Mouse (Mus musculus): ENCODE measurements at regions not wholly inside any gene's neighbourhood (a gene's known extent, or its start where the extent isn't known, plus 50 kb on each side); places are given as distances from the start of the nearest gene placed in this dataset.
A peak's percentile ranks its signal among the peaks of the same experiment; 100 is the strongest.

DNA sequence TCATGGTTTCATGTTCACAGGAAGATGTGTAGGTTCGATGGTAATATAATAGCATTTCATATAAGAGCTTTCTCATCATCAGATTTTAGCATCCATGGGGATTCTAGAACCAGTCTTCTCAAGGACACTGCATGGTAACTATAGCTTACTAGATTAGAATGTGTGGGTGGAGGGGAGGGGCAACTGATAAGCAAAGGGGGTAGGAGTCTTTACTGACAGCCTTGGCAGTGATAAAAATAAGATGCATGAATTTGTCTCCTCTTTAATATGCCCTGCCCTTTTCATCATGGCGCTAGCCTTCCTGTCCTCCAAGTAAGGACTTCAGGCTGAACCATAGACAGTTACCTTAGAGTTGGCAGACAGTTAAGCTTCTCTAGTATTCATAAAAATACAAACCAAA is 69.6 kb upstream of the Slc22a23 start:
- no peaks in the 10 kb centered on the region for H3K9me3 ChIP-seq
- no peak overlapping the region for H3K9ac ChIP-seq
- H3K27ac ChIP-seq (replicated peaks): no peak overlapping the region
- H3K4me2 ChIP-seq: no peak overlapping the region
- H3K4me1 ChIP-seq: no peaks in the 10 kb centered on the region
- 79% methylated on average over 2 of the region's 2 CpGs for WGBS
- H3K36me3 ChIP-seq: no peaks in the 10 kb centered on the region
- H3K4me3 ChIP-seq: no peak overlapping the region
- H3K27me3 ChIP-seq (replicated peaks): no peaks in the 10 kb centered on the region
- ATAC-seq (ENCODE audit: extremely low read depth, insufficient number of reproducible peaks, low FRiP score, low TSS enrichment): no peak

DNA sequence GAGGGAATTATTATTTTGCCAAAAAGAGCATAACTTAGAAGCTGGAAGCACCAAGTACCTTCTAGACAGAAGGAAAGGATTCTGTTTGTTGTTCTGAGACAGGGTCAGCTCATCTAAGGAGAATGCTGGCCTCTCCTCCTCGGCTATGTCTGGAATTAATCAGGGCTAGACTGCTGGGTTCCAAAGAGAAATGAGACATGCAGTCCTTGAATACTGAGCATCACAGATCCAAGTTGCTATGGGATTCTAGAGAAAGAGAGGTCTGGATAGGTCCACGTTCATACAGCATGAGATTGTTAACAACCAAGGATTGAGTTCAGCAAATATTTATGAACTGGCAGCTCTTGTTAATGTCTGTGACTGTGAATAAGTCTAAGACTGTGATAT is 63.7 kb upstream of the Slc22a23 start:
- Histone ChIP-seq H3K4me2 (no peak overlapping the region), H3K36me3 (no peaks in the 10 kb centered on the region), H3K9ac (no peak overlapping the region), H3K27me3 (replicated peaks) (no peaks in the 10 kb centered on the region), H3K4me1 (peaks cover 11% of the 10 kb centered on the region), H3K9me3 (no peaks in the 10 kb centered on the region), H3K4me3 (no peak overlapping the region), H3K27ac (replicated peaks) (no peak overlapping the region)
- WGBS: 33% methylated on average over 2 of the region's 2 CpGs
- ATAC-seq (ENCODE audit: extremely low read depth, insufficient number of reproducible peaks, low FRiP score, low TSS enrichment): no peak

DNA sequence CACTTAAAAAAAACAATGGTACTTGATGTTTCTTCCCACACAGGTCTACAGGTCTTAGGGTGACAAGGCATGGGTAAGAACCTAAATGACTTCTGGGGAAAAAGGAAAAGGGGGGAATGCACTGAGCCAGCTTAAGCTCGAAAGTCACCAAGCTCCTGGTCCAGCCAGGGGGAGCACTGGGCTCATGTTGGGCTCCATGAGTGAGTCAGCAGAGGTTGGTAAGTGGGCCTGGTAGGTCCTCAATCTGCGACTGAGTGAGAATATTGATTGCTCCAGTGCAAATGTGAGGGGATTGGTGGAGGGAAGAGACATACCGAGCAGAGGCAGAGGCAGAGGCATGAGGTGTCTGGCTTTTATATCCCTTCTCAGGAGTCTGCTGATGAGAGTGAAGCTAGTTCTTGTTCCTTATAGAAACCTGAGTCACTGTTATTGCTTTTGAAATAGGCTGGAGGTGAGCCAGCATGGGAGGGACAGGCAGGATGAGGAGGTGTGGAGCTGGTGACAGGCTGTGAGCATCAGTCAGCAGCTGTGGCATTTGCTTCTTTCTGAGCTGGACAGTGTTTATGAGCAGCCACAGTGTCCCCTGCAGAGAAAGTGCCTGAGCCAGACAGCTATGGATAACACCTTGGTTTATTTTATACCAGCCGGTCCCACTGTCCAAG is 63.2 kb upstream of the Slc22a23 start:
- no peak for ATAC-seq (ENCODE audit: extremely low read depth, insufficient number of reproducible peaks, low FRiP score, low TSS enrichment)
- Histone ChIP-seq H3K9ac (no peak overlapping the region), H3K27me3 (replicated peaks) (no peaks in the 10 kb centered on the region), H3K4me1 (peaks cover 11% of the 10 kb centered on the region), H3K27ac (replicated peaks) (no peak overlapping the region), H3K9me3 (no peaks in the 10 kb centered on the region), H3K4me2 (no peak overlapping the region), H3K4me3 (no peak overlapping the region), H3K36me3 (no peaks in the 10 kb centered on the region)
- WGBS: 40% methylated on average over 4 of the region's 4 CpGs

DNA sequence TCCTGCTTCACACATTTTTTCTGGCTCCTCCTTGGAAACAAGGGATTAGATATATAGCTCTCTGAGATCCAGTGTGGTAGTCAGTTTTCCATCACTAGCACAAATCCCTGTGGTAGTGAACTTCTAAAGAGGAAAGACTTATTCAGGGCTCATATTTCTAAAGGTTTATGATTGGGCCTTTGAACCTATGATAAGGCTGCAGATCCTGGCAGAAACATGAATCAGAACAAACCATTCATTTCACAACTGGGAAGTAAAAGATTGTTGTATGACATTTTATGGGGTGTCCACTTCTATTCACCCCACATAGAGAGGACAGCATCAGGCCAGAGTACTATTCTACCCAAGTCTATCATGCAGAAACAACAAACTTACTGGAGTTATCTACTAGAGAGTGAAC is 61.3 kb upstream of the Slc22a23 start:
- H3K36me3 ChIP-seq: no peaks in the 10 kb centered on the region
- no peak overlapping the region for H3K4me2 ChIP-seq
- ATAC-seq (ENCODE audit: extremely low read depth, insufficient number of reproducible peaks, low FRiP score, low TSS enrichment): no peak
- H3K9ac ChIP-seq: no peak overlapping the region
- no peak overlapping the region for H3K4me3 ChIP-seq
- H3K4me1 ChIP-seq: peaks cover 11% of the 10 kb centered on the region
- H3K9me3 ChIP-seq: no peaks in the 10 kb centered on the region
- no peak overlapping the region for H3K27ac ChIP-seq (replicated peaks)
- H3K27me3 ChIP-seq (replicated peaks): no peaks in the 10 kb centered on the region

DNA sequence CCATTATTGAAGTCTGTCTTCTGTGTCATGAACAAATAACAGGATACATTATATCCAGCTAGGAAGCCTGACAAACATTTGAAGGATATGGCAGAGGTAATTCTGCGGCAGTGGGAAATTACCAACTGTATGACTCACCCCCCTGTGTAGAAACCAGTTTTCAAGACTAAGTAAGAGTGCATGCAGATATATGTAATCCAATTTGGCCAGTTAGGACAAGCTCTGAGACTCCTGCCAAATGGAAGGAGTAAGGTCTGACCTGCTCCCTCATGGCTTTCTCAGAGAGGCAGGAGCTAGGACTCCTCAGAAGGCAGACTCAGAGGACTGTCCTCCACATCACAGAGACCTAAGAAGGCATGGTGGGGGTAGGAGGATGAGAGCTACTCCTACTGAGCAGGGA is 57.6 kb upstream of the Slc22a23 start:
- peaks cover 8% of the 10 kb centered on the region; the same call in 1 of the 2 replicates for H3K4me1 ChIP-seq
- 66% methylated on average over 1 of the region's 1 CpGs for WGBS
- H3K9ac ChIP-seq: no peak overlapping the region
- ATAC-seq (ENCODE audit: extremely low read depth, insufficient number of reproducible peaks, low FRiP score, low TSS enrichment): no peak
- no peak overlapping the region for H3K27ac ChIP-seq (replicated peaks)
- H3K36me3 ChIP-seq: no peaks in the 10 kb centered on the region
- no peaks in the 10 kb centered on the region for H3K9me3 ChIP-seq
- H3K4me2 ChIP-seq: no peak overlapping the region
- H3K4me3 ChIP-seq: no peak overlapping the region
- H3K27me3 ChIP-seq (replicated peaks): no peaks in the 10 kb centered on the region

DNA sequence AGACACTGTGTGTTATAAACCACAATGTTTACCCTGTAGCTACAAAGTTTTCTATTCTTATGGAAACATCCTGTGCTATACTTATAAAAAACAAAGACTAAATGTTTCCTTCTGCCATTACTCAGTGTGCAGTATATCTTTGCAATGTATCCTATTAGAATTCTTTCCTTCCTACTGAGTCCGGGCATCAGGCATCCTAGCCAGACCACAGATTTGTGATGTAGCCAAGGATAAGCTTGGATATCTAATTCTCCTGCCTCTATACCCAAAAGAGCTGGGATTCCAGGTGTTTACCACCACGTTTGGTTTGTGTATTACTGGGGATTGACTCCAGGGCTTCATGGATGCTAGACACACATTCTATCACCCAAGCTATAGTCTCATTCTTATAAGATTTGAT is 56.0 kb upstream of the Slc22a23 start:
- no peak overlapping the region for H3K4me3 ChIP-seq
- WGBS: 83% methylated on average over 2 of the region's 2 CpGs
- peaks cover 8% of the 10 kb centered on the region; the same call in 1 of the 2 replicates for H3K4me1 ChIP-seq
- H3K27me3 ChIP-seq (replicated peaks): no peaks in the 10 kb centered on the region
- H3K9me3 ChIP-seq: no peaks in the 10 kb centered on the region
- H3K27ac ChIP-seq (replicated peaks): no peak overlapping the region
- H3K36me3 ChIP-seq: no peaks in the 10 kb centered on the region
- no peak overlapping the region for H3K4me2 ChIP-seq
- no peak for ATAC-seq (ENCODE audit: extremely low read depth, insufficient number of reproducible peaks, low FRiP score, low TSS enrichment)
- no peak overlapping the region for H3K9ac ChIP-seq

DNA sequence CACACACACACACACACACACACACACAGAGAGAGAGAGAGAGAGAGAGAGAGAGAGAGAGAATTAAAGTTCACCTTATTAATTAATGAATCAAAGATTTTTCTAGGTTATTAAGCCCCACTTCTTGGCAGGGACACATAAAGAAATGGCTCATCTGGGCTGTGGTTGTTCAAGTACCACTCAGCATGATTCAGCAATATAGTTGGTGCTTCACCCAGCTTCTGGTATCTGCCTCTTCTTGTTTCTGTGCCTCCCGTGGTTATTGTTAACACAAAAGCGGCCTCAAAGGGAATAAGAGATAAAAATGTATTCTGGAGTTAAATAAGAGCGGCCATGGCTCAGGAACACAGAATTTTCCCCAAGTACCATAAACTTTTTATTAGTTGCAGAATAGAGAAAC is 53.9 kb upstream of the Slc22a23 start:
- no peaks in the 10 kb centered on the region for H3K27me3 ChIP-seq (replicated peaks)
- H3K9me3 ChIP-seq: no peaks in the 10 kb centered on the region
- H3K4me3 ChIP-seq: no peak overlapping the region
- 59% methylated on average over 3 of the region's 3 CpGs for WGBS
- H3K36me3 ChIP-seq: no peaks in the 10 kb centered on the region
- ATAC-seq (ENCODE audit: extremely low read depth, insufficient number of reproducible peaks, low FRiP score, low TSS enrichment): no peak
- H3K9ac ChIP-seq: no peak overlapping the region
- no peak overlapping the region for H3K4me2 ChIP-seq
- H3K27ac ChIP-seq (replicated peaks): no peak overlapping the region
- H3K4me1 ChIP-seq: peaks cover 8% of the 10 kb centered on the region; the same call in 1 of the 2 replicates

DNA sequence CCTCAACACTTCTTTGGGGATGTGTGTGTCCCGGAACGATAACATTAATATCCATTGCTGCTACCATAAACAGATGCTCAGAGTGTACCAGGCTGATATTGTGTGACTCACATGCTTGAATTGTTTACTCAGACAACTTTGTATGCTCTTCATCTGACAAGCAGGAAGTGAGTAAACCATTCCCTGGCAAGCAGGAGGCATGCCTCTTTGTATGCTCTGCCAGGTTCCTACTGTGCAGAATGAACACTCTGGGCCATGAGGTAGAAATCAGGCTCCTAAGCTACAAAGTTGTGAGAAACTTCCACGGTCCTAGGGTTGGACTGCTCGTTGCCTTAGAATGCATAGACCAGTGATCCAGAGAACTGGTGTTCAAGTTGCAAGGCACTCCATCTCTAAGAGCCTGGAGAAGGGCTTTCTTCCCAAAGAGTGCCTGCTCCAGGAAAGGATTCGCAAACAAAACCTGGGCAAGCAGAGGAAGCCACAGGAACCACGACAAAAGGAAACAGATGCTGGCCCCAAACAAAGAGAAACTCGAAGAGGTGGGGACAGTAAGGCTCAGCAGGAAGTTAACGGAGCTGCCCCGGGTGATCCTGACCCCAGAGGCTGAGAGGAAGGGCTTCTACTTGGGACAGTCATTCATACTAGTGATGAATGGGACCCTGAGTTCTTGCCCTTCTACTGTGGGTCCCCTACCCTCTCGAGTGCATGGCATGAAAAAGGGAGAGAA is 53.2 kb upstream of the Slc22a23 start:
- Histone ChIP-seq H3K9ac (no peak overlapping the region), H3K27ac (replicated peaks) (0 out of 2 replicates have a peak overlapping the region, but pooled peaks have one; percentile 37), H3K4me1 (peaks cover 8% of the 10 kb centered on the region; the same call in 1 of the 2 replicates), H3K9me3 (no peaks in the 10 kb centered on the region), H3K4me2 (no peak overlapping the region), H3K27me3 (replicated peaks) (no peaks in the 10 kb centered on the region), H3K4me3 (no peak overlapping the region), H3K36me3 (no peaks in the 10 kb centered on the region)
- WGBS: 36% methylated on average over 10 of the region's 10 CpGs
- ATAC-seq (ENCODE audit: extremely low read depth, insufficient number of reproducible peaks, low FRiP score, low TSS enrichment): no peak

DNA sequence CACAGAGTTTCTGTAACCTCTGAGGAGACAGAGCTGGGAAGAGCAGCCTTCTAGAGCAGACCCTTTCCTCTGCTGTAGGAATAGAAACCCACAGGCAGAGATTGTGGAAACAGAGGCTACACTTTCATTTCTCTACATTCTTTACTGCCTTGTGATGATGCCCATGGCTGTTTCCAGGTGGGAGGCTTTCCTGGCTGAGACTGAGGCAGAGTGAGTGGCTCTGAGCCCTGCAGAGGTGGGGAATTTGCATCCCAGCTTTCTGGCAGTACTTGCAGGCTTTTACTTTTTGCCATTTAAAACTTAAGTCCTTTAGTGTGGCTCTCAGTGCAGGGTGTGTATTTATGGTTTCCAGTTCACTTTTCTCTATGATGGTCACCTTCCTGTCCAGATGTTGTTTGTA is 50.5 kb upstream of the Slc22a23 start:
- Histone ChIP-seq H3K27ac (replicated peaks) (no peak overlapping the region), H3K4me2 (no peak overlapping the region), H3K4me3 (no peak overlapping the region), H3K36me3 (no peaks in the 10 kb centered on the region), H3K27me3 (replicated peaks) (no peaks in the 10 kb centered on the region), H3K9ac (no peak overlapping the region), H3K9me3 (no peaks in the 10 kb centered on the region), H3K4me1 (peaks cover 22% of the 10 kb centered on the region)
- ATAC-seq (ENCODE audit: extremely low read depth, insufficient number of reproducible peaks, low FRiP score, low TSS enrichment): no peak

DNA sequence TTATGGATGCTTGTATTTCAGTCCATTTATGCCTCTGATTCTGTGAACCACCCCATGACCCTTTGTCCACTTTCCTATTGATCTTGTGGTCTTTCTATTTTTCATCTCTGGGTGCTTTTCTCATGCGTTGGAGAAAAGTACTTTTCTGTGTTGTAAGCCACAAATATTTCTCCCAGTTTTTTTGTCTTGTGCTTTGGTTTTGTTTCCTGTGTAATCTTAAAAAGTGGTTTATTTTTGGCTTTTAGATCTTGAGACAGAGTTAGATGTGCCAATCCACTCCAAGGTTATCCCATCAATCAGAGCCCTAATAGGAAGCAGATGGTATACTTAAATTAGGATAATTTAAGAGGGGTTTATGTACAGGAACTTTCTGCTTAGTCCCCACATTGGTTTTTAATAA is 50.0 kb upstream of the Slc22a23 start:
- H3K4me1 ChIP-seq: peaks cover 22% of the 10 kb centered on the region
- H3K36me3 ChIP-seq: no peaks in the 10 kb centered on the region
- H3K4me3 ChIP-seq: no peak overlapping the region
- 67% methylated on average over 1 of the region's 1 CpGs for WGBS
- no peak overlapping the region for H3K9ac ChIP-seq
- no peak overlapping the region for H3K27ac ChIP-seq (replicated peaks)
- no peak overlapping the region for H3K4me2 ChIP-seq
- H3K9me3 ChIP-seq: no peaks in the 10 kb centered on the region
- ATAC-seq (ENCODE audit: extremely low read depth, insufficient number of reproducible peaks, low FRiP score, low TSS enrichment): no peak
- no peaks in the 10 kb centered on the region for H3K27me3 ChIP-seq (replicated peaks)
